Mouse (Mus musculus) brown adipose tissue, adult 24 weeks (tissue): ENCODE results near the gene Olfr433. TPM values are rescaled to one million over a fixed set of nuclear protein-coding genes. Genes with fewer than 3 reads are reported as not detected.
A peak's percentile ranks its signal among the peaks of the same experiment; 100 is the strongest.
"Not testable (repeated sequence)": the region's sequence is repeated elsewhere in the genome, so short reads cannot be mapped to it uniquely, and the experiment has no call there.

Source experiments
- H3K27ac ChIP-seq: fragments of 200-500 bp; replicated peaks from 2 replicates; pipeline ENCODE4 v1.5.1; 2012; ENCODE audit warnings: low read depth, mild to moderate bottlenecking, low read length
- H3K4me1 ChIP-seq: fragments of 200-500 bp; 2 replicates; pipeline ENCODE4 v1.6.1; 2012; ENCODE audit warnings: low read length, mixed read lengths; ENCODE audit not compliant: control insufficient read depth, insufficient read depth, insufficient read length
- H3K4me3 ChIP-seq: fragments of 200-500 bp; 2 replicates; pipeline ENCODE4 v1.5.1; 2012; ENCODE audit warnings: low read depth, mild to moderate bottlenecking, low read length, moderate library complexity; ENCODE audit not compliant: insufficient read depth
- polyA plus RNA-seq: library from polyadenylated mRNA; stranded (reverse); fragments of >200 nt; gene quantifications from 2 replicates; pipeline ENCODE4 v1.2.4, GENCODE M21; 2012; ENCODE audit not compliant: missing spikeins, insufficient read depth, insufficient read length

The Olfr433 gene
- polyA plus RNA-seq = not detected in 2 replicates

- Histone ChIP-seq H3K4me1 (no peaks in the 10 kb centered on the region), H3K4me3 (no peak within 1 kb of the TSS), H3K27ac (peak within 1 kb of the TSS; percentile 39; the same call in 1 of the 2 replicates)
Observed at GRCm38 (mm10) chr1:174040523-174041177, at the start of gene Olfr433. TSS of gene Olfr433 (plus strand) at chr1:174040705.

GRCm38 (mm10) chr1:173995003-173995402 is 45.5 kb upstream of the Olfr433 start:
- H3K27ac ChIP-seq = no peak overlapping the region
- no peaks in the 10 kb centered on the region for H3K4me1 ChIP-seq
- H3K4me3 ChIP-seq = no peak overlapping the region

- H3K4me3 ChIP-seq, H3K4me1 ChIP-seq, H3K27ac ChIP-seq: not testable (repeated sequence)
Observed at GRCm38 (mm10) chr1:174004352-174005109, 36.0 kb upstream of the Olfr433 start.

- H3K4me1 ChIP-seq, H3K4me3 ChIP-seq, H3K27ac ChIP-seq: not testable (repeated sequence)
Observed at GRCm38 (mm10) chr1:174007050-174007449, 33.5 kb upstream of the Olfr433 start.

GRCm38 (mm10) chr1:174031698-174032097 is 8.8 kb upstream of the Olfr433 start, which contains the start of gene Ifi205:
TSS of gene Ifi205 (minus strand) at chr1:174031810.
- H3K4me3 ChIP-seq = peak within 1 kb of the TSS; percentile 41
- H3K4me1 ChIP-seq = no peaks in the 10 kb centered on the region
- H3K27ac ChIP-seq = peak within 1 kb of the TSS; percentile 60

- no peak overlapping the region for H3K27ac ChIP-seq
- no peaks in the 10 kb centered on the region for H3K4me1 ChIP-seq
- no peak overlapping the region for H3K4me3 ChIP-seq
Observed at GRCm38 (mm10) chr1:174035841-174036240, 4.7 kb upstream of the Olfr433 start.

GRCm38 (mm10) chr1:174038480-174038879 is 2.0 kb upstream of the Olfr433 start:
- Histone ChIP-seq H3K4me3 (no peak overlapping the region), H3K27ac (no peak overlapping the region), H3K4me1 (no peaks in the 10 kb centered on the region)

- H3K27ac ChIP-seq, H3K4me1 ChIP-seq, H3K4me3 ChIP-seq: not testable (repeated sequence)
Observed at GRCm38 (mm10) chr1:174042091-174042884, 1.8 kb downstream of the Olfr433 start.

- Histone ChIP-seq H3K4me1 (no peaks in the 10 kb centered on the region), H3K4me3 (no peak overlapping the region)
Observed at GRCm38 (mm10) chr1:174044431-174044830, 3.9 kb downstream of the Olfr433 start.

GRCm38 (mm10) chr1:174048227-174048626 is 7.7 kb downstream of the Olfr433 start:
- not testable (repeated sequence) for H3K27ac ChIP-seq, H3K4me1 ChIP-seq, H3K4me3 ChIP-seq

More at GRCm38 (mm10) chr1:174044431-174044830, 3.9 kb downstream of the Olfr433 start:
- H3K27ac ChIP-seq = no peak overlapping the region

- H3K4me3 ChIP-seq = no peak within 1 kb of the TSS
- no peak within 1 kb of the TSS for H3K27ac ChIP-seq
- H3K4me1 ChIP-seq = no peaks in the 10 kb centered on the region
Observed at GRCm38 (mm10) chr1:174048893-174049292, 8.4 kb downstream of the Olfr433 start, which contains the start of gene Olfr432. TSS of gene Olfr432 (plus strand) at chr1:174049205.

- not testable (repeated sequence) for H3K4me1 ChIP-seq, H3K4me3 ChIP-seq, H3K27ac ChIP-seq
Observed at GRCm38 (mm10) chr1:174049357-174049756, 8.9 kb downstream of the Olfr433 start.

- Histone ChIP-seq H3K27ac (no peak overlapping the region), H3K4me1 (no peaks in the 10 kb centered on the region), H3K4me3 (no peak overlapping the region)
Observed at GRCm38 (mm10) chr1:174050532-174050931, 10.0 kb downstream of the Olfr433 start.

GRCm38 (mm10) chr1:174051515-174051914 is 11.0 kb downstream of the Olfr433 start:
- Histone ChIP-seq H3K4me1 (no peaks in the 10 kb centered on the region), H3K4me3 (no peak overlapping the region), H3K27ac (peak overlapping the region; percentile 66; the same call in 1 of the 2 replicates)

GRCm38 (mm10) chr1:174051931-174052536 is 11.5 kb downstream of the Olfr433 start:
- H3K27ac ChIP-seq = peak overlapping the region; percentile 66

More at GRCm38 (mm10) chr1:174051931-174052536, 11.5 kb downstream of the Olfr433 start:
- no peaks in the 10 kb centered on the region for H3K4me1 ChIP-seq
- H3K4me3 ChIP-seq = no peak overlapping the region
